Mouse (Mus musculus): ENCODE results near the gene Sgta. TPM values are rescaled to one million over a fixed set of nuclear protein-coding genes. Genes with fewer than 3 reads are reported as not detected.

Gene Sgta
- total RNA-seq, 2 experiments from 2014 or later: 171 to 173 TPM

DNA sequence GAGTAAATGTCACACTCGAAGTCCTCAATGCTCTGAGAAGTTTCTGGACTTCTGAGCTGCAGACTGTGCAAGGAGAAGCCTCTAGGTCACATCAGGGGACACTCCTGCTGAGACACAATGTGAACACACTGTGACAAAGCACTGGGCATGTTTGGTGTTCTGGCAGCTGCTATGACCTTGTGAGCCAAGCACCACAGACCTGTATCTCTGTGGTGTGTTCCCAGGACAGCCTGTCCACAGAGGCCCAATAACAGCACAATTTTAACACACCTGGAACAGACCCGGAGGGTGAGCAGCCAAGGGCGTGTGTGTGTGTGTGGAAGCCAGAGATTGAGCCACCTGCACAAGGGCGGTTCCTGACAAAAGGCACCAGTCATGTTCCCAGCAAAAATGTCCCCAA is 65.4 kb downstream of the Sgta start:
- no peak for TF ChIP-seq CTCF (IDR thresholded peaks at IDR 0.05)
- Histone ChIP-seq H3K4me3 (peak overlapping the region; percentile 18; the same call in 1 of the 2 replicates), H3K27ac (peak overlapping the region; percentile 7; the same call in 1 of the 2 replicates)
- intact Hi-C loops (cut with DNase I): loop anchor here (2.0 to 5.0 kb wide), 3 partner anchors 114 to 247 kb away; partner anchors contain the start of gene Oaz1
- DNase-seq (ENCODE audit: extremely low spot score in 1 of 2, low spot score in 2 of 2): no peak

Small RNAs within 50 kb of the gene (microRNA-seq; reads per million reads assigned to microRNA genes)
- gene Mir5615-1 (0 reads per million in 2 experiments), gene Mir5615-2 (0 reads per million in 2 experiments)

Other genes starting within 250 kb of the Sgta start
- 1 to 10 TPM; 5.9 to 7.4 TPM for gene Jsrp1, start 246.7 kb downstream of the Sgta start, total RNA-seq (2021)
- gene Oaz1, start 233.5 kb downstream of the Sgta start, total RNA-seq (2021): 100 to 1,000 TPM; 476 to 536 TPM
- gene Lingo3, start 216.1 kb downstream of the Sgta start, total RNA-seq (2021): 10 to 100 TPM; 38.3 to 42.8 TPM
- 10 to 100 TPM; 40.0 to 43.2 TPM for gene Lsm7, start 205.0 kb downstream of the Sgta start, total RNA-seq (2021)
- 10 to 100 TPM; 55.6 to 62.5 TPM for gene Sppl2b, start 204.9 kb downstream of the Sgta start, total RNA-seq (2021)
- under 1 TPM; 0.18 to 0.19 TPM for gene Tmprss9, start 188.3 kb downstream of the Sgta start, total RNA-seq (2021)
- gene Timm13, start 159.2 kb downstream of the Sgta start, total RNA-seq (2021): 100 to 1,000 TPM; 136 to 138 TPM
- 10 to 100 TPM; 20.0 to 20.3 TPM for gene Lmnb2, start 141.9 kb downstream of the Sgta start, total RNA-seq (2021)
- gene Gadd45b, start 130.1 kb downstream of the Sgta start, total RNA-seq (2021): 10 to 100 TPM; 24.0 to 36.0 TPM
- 100 to 1,000 TPM in 1 of 2 experiments, 10 to 100 TPM in 1; 66.6 to 111 TPM for gene Gng7, start 45.2 kb downstream of the Sgta start, total RNA-seq (2021)
- 100 to 1,000 TPM; 100 to 116 TPM for gene Diras1, start 34.5 kb downstream of the Sgta start, total RNA-seq (2021)
- 10 to 100 TPM; 61.3 to 62.5 TPM for gene Slc39a3, start 22.8 kb downstream of the Sgta start, total RNA-seq (2021)
- gene Thop1, start 9.9 kb upstream of the Sgta start, total RNA-seq (2021): 10 to 100 TPM; 51.0 to 51.1 TPM
- gene Creb3l3, start 38.7 kb upstream of the Sgta start, total RNA-seq (2021): under 1 TPM; 0.25 to 0.33 TPM
- 100 to 1,000 TPM; 136 to 150 TPM for gene Map2k2, start 45.7 kb upstream of the Sgta start, total RNA-seq (2021)
- 100 to 1,000 TPM; 130 to 132 TPM for gene Zbtb7a, start 75.0 kb upstream of the Sgta start, total RNA-seq (2021)
- 10 to 100 TPM; 26.7 to 32.0 TPM for gene Pias4, start 107.7 kb upstream of the Sgta start, total RNA-seq (2021)
- gene Eef2, start 116.5 kb upstream of the Sgta start, total RNA-seq (2021): 100 to 1,000 TPM; 884 to 901 TPM
- gene Dapk3, start 122.8 kb upstream of the Sgta start, total RNA-seq (2021): 10 to 100 TPM; 74.6 to 89.4 TPM
- gene 4930442H23Rik, start 123.7 kb upstream of the Sgta start, total RNA-seq (2021): not detected
- gene Nmrk2, start 141.9 kb upstream of the Sgta start, total RNA-seq (2021): under 1 TPM in 1 of 2 experiments, not detected in 1; 0.42 TPM
- gene Atcay, start 170.7 kb upstream of the Sgta start, total RNA-seq (2021): 100 to 1,000 TPM; 203 to 206 TPM
- gene Zfr2, start 173.0 kb upstream of the Sgta start, total RNA-seq (2021): 10 to 100 TPM; 70.9 to 76.2 TPM
- gene Matk, start 192.8 kb upstream of the Sgta start, total RNA-seq (2021): 100 to 1,000 TPM; 212 to 221 TPM
- 10 to 100 TPM; 41.3 to 42.8 TPM for gene Mrpl54, start 206.8 kb upstream of the Sgta start, total RNA-seq (2021)
- gene Apba3, start 206.8 kb upstream of the Sgta start, total RNA-seq (2021): 10 to 100 TPM; 35.8 to 38.6 TPM
- under 1 TPM; 0.26 to 0.45 TPM for gene Tjp3, start 231.4 kb upstream of the Sgta start, total RNA-seq (2021)
- gene Pip5k1c, start 232.8 kb upstream of the Sgta start, total RNA-seq (2021): 100 to 1,000 TPM; 431 TPM